Mouse (Mus musculus): Measurements from ENCODE around the gene Aff1.

DNA sequence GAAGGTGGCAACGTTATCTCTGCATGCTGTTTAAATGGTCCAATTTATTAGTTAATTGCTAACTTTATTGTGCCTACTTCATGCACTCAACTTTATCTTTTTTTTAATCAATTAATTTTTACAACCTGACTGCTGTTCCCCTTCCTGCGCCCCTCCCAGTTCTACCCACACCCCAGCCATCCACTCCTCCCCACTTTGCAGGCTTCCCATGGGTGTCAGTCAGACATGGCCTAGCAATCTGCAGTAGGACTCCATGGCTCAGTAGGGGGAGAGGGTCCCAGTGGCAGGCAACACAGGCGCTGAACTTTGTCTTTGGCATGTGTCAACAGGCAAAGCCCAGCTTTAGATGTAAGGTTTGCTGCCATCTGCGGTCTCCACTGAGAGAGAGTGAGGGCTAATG, 171.6 kb downstream of the Aff1 start:
- no peak for TF ChIP-seq POLR2A (IDR thresholded peaks at IDR 0.05; ENCODE audit: insufficient read depth, low read depth, low read length)
- TF ChIP-seq CTCF (IDR thresholded peaks at IDR 0.05; ENCODE audit: insufficient read depth, low read depth, low read length) = no peak

All from olfactory bulb, adult 2 months (tissue).